Mouse (Mus musculus): Measurements from ENCODE around the gene 4933427D14Rik. TPM values are rescaled to one million over a fixed set of nuclear protein-coding genes. Genes with fewer than 3 reads are reported as not detected.

Gene 4933427D14Rik
- total RNA-seq, 1 experiment = 8.3 TPM

DNA sequence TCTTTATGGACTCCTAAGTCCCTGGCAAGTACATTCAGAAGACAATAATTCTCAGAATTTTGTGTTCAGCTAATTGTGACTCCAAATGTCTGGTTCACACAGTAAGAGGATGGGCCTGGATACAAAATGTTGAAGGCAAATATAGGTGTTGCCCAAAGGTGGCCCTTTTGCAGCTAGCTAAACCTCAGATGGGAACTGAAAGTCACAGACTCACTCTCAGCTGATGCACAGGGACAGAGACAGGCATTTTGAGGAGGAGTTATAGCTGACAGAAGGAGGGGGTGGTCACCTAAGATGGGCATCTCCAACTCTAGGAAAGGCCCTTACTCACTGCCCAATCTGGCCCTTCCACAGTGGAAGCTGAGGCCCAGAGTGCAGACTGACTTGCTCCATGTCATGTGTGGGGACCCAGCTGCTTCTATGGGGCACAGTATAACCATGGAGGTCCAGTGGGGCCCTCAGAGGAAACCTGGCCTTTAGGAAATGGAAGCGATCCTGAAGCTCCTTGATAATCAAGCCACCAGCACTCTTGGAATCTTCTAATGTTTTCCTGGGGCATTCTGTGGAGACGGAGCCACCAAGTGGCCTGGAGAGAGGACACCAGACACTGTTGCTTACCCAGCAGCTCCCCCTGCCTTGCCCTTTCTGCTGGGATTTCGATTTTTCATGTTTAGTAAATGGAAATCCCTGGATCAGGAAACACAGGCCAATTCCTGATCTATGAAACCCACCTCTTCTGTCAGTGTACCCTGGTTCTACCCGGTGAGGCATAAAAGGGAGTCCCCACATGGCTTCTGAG is 33.0 kb upstream of the 4933427D14Rik start:
- no peak overlapping the region for H3K9ac ChIP-seq (ENCODE audit: insufficient read depth, low read depth, low read length, poor library complexity, severe bottlenecking)
- no peak overlapping the region for H3K4me3 ChIP-seq (ENCODE audit: insufficient read depth in 1 of 2, low read depth in 1 of 2, low read length in 2 of 2, poor library complexity in 1 of 2, severe bottlenecking in 1 of 2)
- DNase-seq (ENCODE audit: low read depth, low spot score) = no peak
- in situ Hi-C loops (cut with MboI; ENCODE audit: low sequenced_read_pairs in 2 of 2, unreplicated experiment in 2 of 2) = no loop called here
- no peaks in the 10 kb centered on the region for H3K36me3 ChIP-seq (ENCODE audit: control insufficient read depth, insufficient read depth, low read length, poor library complexity, severe bottlenecking)
- H3K4me1 ChIP-seq (ENCODE audit: control insufficient read depth in 2 of 2, insufficient read depth in 2 of 2, low read length in 2 of 2, poor library complexity in 1 of 2) = no peaks in the 10 kb centered on the region
- no peaks in the 10 kb centered on the region for H3K9me3 ChIP-seq (ENCODE audit: control insufficient read depth, insufficient read depth, low read depth, low read length)
- H3K27ac ChIP-seq (ENCODE audit: insufficient read depth, low read depth, low read length, poor library complexity, severe bottlenecking) = no peak overlapping the region
- no peak for TF ChIP-seq ZC3H11A (IDR thresholded peaks at IDR 0.05; ENCODE audit: borderline replicate concordance, low read depth, low read length)
- no peak for TF ChIP-seq ZNF384 (IDR thresholded peaks at IDR 0.05; ENCODE audit: low read depth, low read length)
- no peak for TF ChIP-seq CHD2 (IDR thresholded peaks at IDR 0.05; ENCODE audit: low read depth, low read length)
- TF ChIP-seq HCFC1 (IDR thresholded peaks at IDR 0.05; ENCODE audit: borderline replicate concordance, insufficient read depth, low read length) = no peak
- no peak for TF ChIP-seq MAFK (IDR thresholded peaks at IDR 0.05; ENCODE audit: insufficient read depth, low read depth, low read length)

DNA sequence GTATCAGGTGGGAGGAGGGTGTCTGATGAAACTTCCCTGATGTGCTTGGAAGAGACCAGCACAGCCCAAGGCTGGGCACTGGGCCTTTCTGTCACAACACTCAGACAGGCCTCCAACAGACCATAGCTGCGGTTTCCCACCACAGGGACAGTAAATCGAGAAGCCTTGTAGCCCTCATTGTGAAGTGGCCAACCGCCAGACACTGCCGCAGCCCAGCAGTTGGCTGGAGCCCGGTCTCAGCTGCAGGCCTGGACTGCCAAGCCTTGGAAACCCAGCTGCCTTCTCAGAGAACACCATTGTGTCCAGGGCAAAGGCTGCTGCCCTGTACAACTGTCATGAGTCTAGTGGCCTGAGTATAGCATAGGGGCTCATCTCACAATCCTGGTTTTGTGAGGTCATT is 26.8 kb upstream of the 4933427D14Rik start:
- DNase-seq (ENCODE audit: low read depth, low spot score) = no peak
- H3K4me3 ChIP-seq (ENCODE audit: insufficient read depth in 1 of 2, low read depth in 1 of 2, low read length in 2 of 2, poor library complexity in 1 of 2, severe bottlenecking in 1 of 2) = no peak overlapping the region
- TF ChIP-seq HCFC1 (IDR thresholded peaks at IDR 0.05; ENCODE audit: borderline replicate concordance, insufficient read depth, low read length) (no peak), MAFK (IDR thresholded peaks at IDR 0.05; ENCODE audit: insufficient read depth, low read depth, low read length) (no peak), ZC3H11A (IDR thresholded peaks at IDR 0.05; ENCODE audit: borderline replicate concordance, low read depth, low read length) (no peak), CHD2 (IDR thresholded peaks at IDR 0.05; ENCODE audit: low read depth, low read length) (no peak), ZNF384 (IDR thresholded peaks at IDR 0.05; ENCODE audit: low read depth, low read length) (no peak)
- H3K36me3 ChIP-seq (ENCODE audit: control insufficient read depth, insufficient read depth, low read length, poor library complexity, severe bottlenecking) = no peaks in the 10 kb centered on the region
- in situ Hi-C loops (cut with MboI; ENCODE audit: low sequenced_read_pairs in 2 of 2, unreplicated experiment in 2 of 2) = no loop called here
- H3K9me3 ChIP-seq (ENCODE audit: control insufficient read depth, insufficient read depth, low read depth, low read length) = no peaks in the 10 kb centered on the region
- no peak overlapping the region for H3K9ac ChIP-seq (ENCODE audit: insufficient read depth, low read depth, low read length, poor library complexity, severe bottlenecking)
- H3K4me1 ChIP-seq (ENCODE audit: control insufficient read depth in 2 of 2, insufficient read depth in 2 of 2, low read length in 2 of 2, poor library complexity in 1 of 2) = peaks cover 0 to 2% of the 10 kb centered on the region in 2 experiments; a peak in 1 of 4 replicates
- H3K27ac ChIP-seq (ENCODE audit: insufficient read depth, low read depth, low read length, poor library complexity, severe bottlenecking) = no peak overlapping the region

DNA sequence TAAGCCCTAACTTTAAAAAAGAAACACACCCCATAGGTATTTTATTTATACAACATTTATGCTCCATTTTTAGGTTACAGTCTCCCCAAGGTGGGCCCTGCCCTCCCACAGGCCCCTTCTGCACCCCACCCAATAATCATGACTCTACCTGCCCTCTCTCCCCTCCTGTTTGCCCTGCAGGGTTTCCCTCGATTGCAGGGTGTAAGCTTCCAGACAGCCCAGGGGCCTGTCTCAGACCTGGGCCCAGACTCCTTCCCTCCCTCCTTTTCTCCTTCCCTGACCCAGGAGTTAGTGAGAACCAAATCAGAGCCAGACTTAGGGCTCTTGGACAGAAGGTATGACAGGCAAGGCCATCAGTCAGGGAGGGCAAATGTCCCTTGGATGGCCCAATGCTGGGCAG is 25.7 kb upstream of the 4933427D14Rik start:
- Histone ChIP-seq H3K9ac (ENCODE audit: insufficient read depth, low read depth, low read length, poor library complexity, severe bottlenecking) (no peak overlapping the region), H3K27ac (ENCODE audit: insufficient read depth, low read depth, low read length, poor library complexity, severe bottlenecking) (no peak overlapping the region), H3K4me1 (ENCODE audit: control insufficient read depth in 2 of 2, insufficient read depth in 2 of 2, low read length in 2 of 2, poor library complexity in 1 of 2) (peaks cover 0 to 2% of the 10 kb centered on the region in 2 experiments; a peak in 1 of 4 replicates), H3K4me3 (ENCODE audit: insufficient read depth in 1 of 2, low read depth in 1 of 2, low read length in 2 of 2, poor library complexity in 1 of 2, severe bottlenecking in 1 of 2) (no peak overlapping the region), H3K9me3 (ENCODE audit: control insufficient read depth, insufficient read depth, low read depth, low read length) (no peaks in the 10 kb centered on the region), H3K36me3 (ENCODE audit: control insufficient read depth, insufficient read depth, low read length, poor library complexity, severe bottlenecking) (no peaks in the 10 kb centered on the region)
- TF ChIP-seq CHD2 (IDR thresholded peaks at IDR 0.05; ENCODE audit: low read depth, low read length) (no peak), ZC3H11A (IDR thresholded peaks at IDR 0.05; ENCODE audit: borderline replicate concordance, low read depth, low read length) (no peak), HCFC1 (IDR thresholded peaks at IDR 0.05; ENCODE audit: borderline replicate concordance, insufficient read depth, low read length) (no peak), MAFK (IDR thresholded peaks at IDR 0.05; ENCODE audit: insufficient read depth, low read depth, low read length) (no peak)
- DNase-seq (ENCODE audit: low read depth, low spot score) = no peak
- in situ Hi-C loops (cut with MboI; ENCODE audit: low sequenced_read_pairs in 2 of 2, unreplicated experiment in 2 of 2) = no loop called here

DNA sequence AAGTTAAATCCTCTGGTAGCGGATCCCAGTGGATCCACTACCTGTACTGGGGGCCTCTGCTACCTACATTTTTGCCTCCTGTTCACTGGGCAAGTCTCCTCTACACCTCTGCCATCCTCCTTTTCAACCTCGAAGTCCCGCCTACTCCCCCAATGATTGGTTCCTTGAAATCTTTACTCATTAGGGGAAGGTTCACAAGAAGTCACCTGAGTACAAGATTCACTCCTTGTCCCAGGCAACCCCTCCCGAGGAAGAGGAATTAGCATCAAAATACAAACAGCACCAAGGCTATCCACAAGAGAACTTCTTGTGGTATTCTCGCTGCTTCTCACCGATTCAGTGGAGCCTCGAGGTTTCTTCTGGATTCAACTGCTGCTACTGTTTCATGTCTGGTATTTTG is 24.8 kb upstream of the 4933427D14Rik start:
- Histone ChIP-seq H3K9me3 (ENCODE audit: control insufficient read depth, insufficient read depth, low read depth, low read length) (no peaks in the 10 kb centered on the region), H3K36me3 (ENCODE audit: control insufficient read depth, insufficient read depth, low read length, poor library complexity, severe bottlenecking) (no peaks in the 10 kb centered on the region), H3K4me1 (ENCODE audit: control insufficient read depth in 2 of 2, insufficient read depth in 2 of 2, low read length in 2 of 2, poor library complexity in 1 of 2) (peaks cover 0 to 2% of the 10 kb centered on the region in 2 experiments; a peak in 1 of 4 replicates), H3K4me3 (ENCODE audit: insufficient read depth in 1 of 2, low read depth in 1 of 2, low read length in 2 of 2, poor library complexity in 1 of 2, severe bottlenecking in 1 of 2) (0 out of 4 replicates have a peak overlapping the region, but pooled peaks of 1 of the 2 experiments have one; percentile 21), H3K27ac (ENCODE audit: insufficient read depth, low read depth, low read length, poor library complexity, severe bottlenecking) (no peak overlapping the region), H3K9ac (ENCODE audit: insufficient read depth, low read depth, low read length, poor library complexity, severe bottlenecking) (no peak overlapping the region)
- DNase-seq (ENCODE audit: low read depth, low spot score) = peak; percentile 47
- TF ChIP-seq MAFK (IDR thresholded peaks at IDR 0.05; ENCODE audit: insufficient read depth, low read depth, low read length) = no peak
- TF ChIP-seq HCFC1 (IDR thresholded peaks at IDR 0.05; ENCODE audit: borderline replicate concordance, insufficient read depth, low read length) = no peak
- TF ChIP-seq CHD2 (IDR thresholded peaks at IDR 0.05; ENCODE audit: low read depth, low read length) = no peak
- no peak for TF ChIP-seq ZNF384 (IDR thresholded peaks at IDR 0.05; ENCODE audit: low read depth, low read length)
- in situ Hi-C loops (cut with MboI; ENCODE audit: low sequenced_read_pairs in 2 of 2, unreplicated experiment in 2 of 2) = no loop called here

Measured in ES-E14 (cell line).